Mouse (Mus musculus): ENCODE results near the gene Usp40. TPM values are rescaled to one million over a fixed set of nuclear protein-coding genes. Genes with fewer than 3 reads are reported as not detected.
"Not testable (repeated sequence)": the region's sequence is repeated elsewhere in the genome, so short reads cannot be mapped to it uniquely, and the experiment has no call there.

Usp40 gene
- 9.5 TPM for polyA plus RNA-seq (2012; fragmentation: generic; extraction: Trizol)

GRCm38 (mm10) chr1:88008211-88008697, at the start of gene Usp40:
TSS of gene Usp40 (minus strand) at chr1:88008551.
- H3K79me2 ChIP-seq (ENCODE audit: control insufficient read depth, insufficient read depth) = peaks cover 7% of the 10 kb centered on the region

GRCm38 (mm10) chr1:88055088-88055487, 46.7 kb upstream of the Usp40 start, which contains the start of gene Ugt1a10:
TSS of gene Ugt1a10 (plus strand) at chr1:88055388.
- H3K79me2 ChIP-seq (ENCODE audit: control insufficient read depth, insufficient read depth) = no peaks in the 10 kb centered on the region
- no peak within 1 kb of the TSS for H3K4me3 ChIP-seq
- no peak within 1 kb of the TSS for H3ac ChIP-seq (ENCODE audit: control insufficient read depth, insufficient read length)
- H3K4me2 ChIP-seq (ENCODE audit: low read depth) = no peak within 1 kb of the TSS
- no peaks in the 10 kb centered on the region for H3K27me3 ChIP-seq (ENCODE audit: control insufficient read depth, insufficient read depth, insufficient read length)
- H3K36me3 ChIP-seq (ENCODE audit: control insufficient read depth, insufficient read depth) = no peaks in the 10 kb centered on the region
- TF ChIP-seq POLR2AphosphoS2 (IDR thresholded peaks at IDR 0.05; ENCODE audit: insufficient read length, low read depth) = no peak
- no peak for TF ChIP-seq MAX (IDR thresholded peaks at IDR 0.05; ENCODE audit: low read depth)
- no peak for TF ChIP-seq E2F4 (IDR thresholded peaks at IDR 0.05; ENCODE audit: insufficient read depth)
- no peak for TF ChIP-seq REST (IDR thresholded peaks at IDR 0.05; ENCODE audit: insufficient read depth, insufficient read length)
- no peak for TF ChIP-seq POLR2A (IDR thresholded peaks at IDR 0.05; ENCODE audit: insufficient read length, low read depth)
- no peak for TF ChIP-seq SRF (IDR thresholded peaks at IDR 0.05; ENCODE audit: control insufficient read depth, insufficient read length, low read depth)

More at GRCm38 (mm10) chr1:88008211-88008697, at the start of gene Usp40:
- peak within 1 kb of the TSS; percentile 68 for H3ac ChIP-seq (ENCODE audit: control insufficient read depth, insufficient read length)
- H3K4me2 ChIP-seq (ENCODE audit: low read depth) = peak within 1 kb of the TSS; percentile 94
- H3K4me3 ChIP-seq = peak within 1 kb of the TSS; percentile 71
- H3K36me3 ChIP-seq (ENCODE audit: control insufficient read depth, insufficient read depth) = peaks cover 11% of the 10 kb centered on the region
- no peaks in the 10 kb centered on the region for H3K27me3 ChIP-seq (ENCODE audit: control insufficient read depth, insufficient read depth, insufficient read length)
- TF ChIP-seq TCF12 (IDR thresholded peaks at IDR 0.05; ENCODE audit: insufficient read depth, poor library complexity, severe bottlenecking) = no peak
- TF ChIP-seq POLR2A (IDR thresholded peaks at IDR 0.05; ENCODE audit: insufficient read length, low read depth) = peak; percentile 58

- not testable (repeated sequence) for H3K27me3 ChIP-seq (ENCODE audit: control insufficient read depth, insufficient read depth, insufficient read length); H3K4me2 ChIP-seq (ENCODE audit: low read depth); H3ac ChIP-seq (ENCODE audit: control insufficient read depth, insufficient read length); H3K79me2 ChIP-seq (ENCODE audit: control insufficient read depth, insufficient read depth); H3K4me3 ChIP-seq; H3K36me3 ChIP-seq (ENCODE audit: control insufficient read depth, insufficient read depth)
These were observed 39.1 kb upstream of the Usp40 start for GRCm38 (mm10) chr1:88047408-88047807.

GRCm38 (mm10) chr1:88044832-88045437, 36.6 kb upstream of the Usp40 start:
- H3K4me2 ChIP-seq (ENCODE audit: low read depth); H3ac ChIP-seq (ENCODE audit: control insufficient read depth, insufficient read length); H3K27me3 ChIP-seq (ENCODE audit: control insufficient read depth, insufficient read depth, insufficient read length); H3K79me2 ChIP-seq (ENCODE audit: control insufficient read depth, insufficient read depth); H3K4me3 ChIP-seq; H3K36me3 ChIP-seq (ENCODE audit: control insufficient read depth, insufficient read depth): not testable (repeated sequence)

- H3K79me2 ChIP-seq (ENCODE audit: control insufficient read depth, insufficient read depth); H3K27me3 ChIP-seq (ENCODE audit: control insufficient read depth, insufficient read depth, insufficient read length); H3K4me3 ChIP-seq; H3K36me3 ChIP-seq (ENCODE audit: control insufficient read depth, insufficient read depth); H3ac ChIP-seq (ENCODE audit: control insufficient read depth, insufficient read length); H3K4me2 ChIP-seq (ENCODE audit: low read depth): not testable (repeated sequence)
These were observed 34.7 kb upstream of the Usp40 start for GRCm38 (mm10) chr1:88043044-88043443.

GRCm38 (mm10) chr1:88025244-88025643, 16.9 kb upstream of the Usp40 start:
- not testable (repeated sequence) for H3K79me2 ChIP-seq (ENCODE audit: control insufficient read depth, insufficient read depth); H3K4me3 ChIP-seq; H3K4me2 ChIP-seq (ENCODE audit: low read depth); H3K36me3 ChIP-seq (ENCODE audit: control insufficient read depth, insufficient read depth); H3ac ChIP-seq (ENCODE audit: control insufficient read depth, insufficient read length)
- H3K27me3 ChIP-seq (ENCODE audit: control insufficient read depth, insufficient read depth, insufficient read length) = peaks cover 17% of the 10 kb centered on the region

GRCm38 (mm10) chr1:88015371-88015770, 7.0 kb upstream of the Usp40 start:
- H3K4me2 ChIP-seq (ENCODE audit: low read depth) = no peak overlapping the region
- H3K79me2 ChIP-seq (ENCODE audit: control insufficient read depth, insufficient read depth) = no peaks in the 10 kb centered on the region
- H3K27me3 ChIP-seq (ENCODE audit: control insufficient read depth, insufficient read depth, insufficient read length) = peaks cover 8% of the 10 kb centered on the region
- H3K36me3 ChIP-seq (ENCODE audit: control insufficient read depth, insufficient read depth) = no peaks in the 10 kb centered on the region
- no peak overlapping the region for H3K4me3 ChIP-seq
- no peak overlapping the region for H3ac ChIP-seq (ENCODE audit: control insufficient read depth, insufficient read length)
- TF ChIP-seq SRF (IDR thresholded peaks at IDR 0.05; ENCODE audit: control insufficient read depth, insufficient read length, low read depth) (no peak), CEBPB (IDR thresholded peaks at IDR 0.05; ENCODE audit: insufficient read depth, poor library complexity, severe bottlenecking) (no peak), MAX (IDR thresholded peaks at IDR 0.05; ENCODE audit: low read depth) (no peak), TCF12 (IDR thresholded peaks at IDR 0.05; ENCODE audit: insufficient read depth, poor library complexity, severe bottlenecking) (no peak)
